Mouse (Mus musculus) neural tube, embryonic 11.5 days (tissue): ENCODE results near the gene Adora2a. TPM values are rescaled to one million over a fixed set of nuclear protein-coding genes. Genes with fewer than 3 reads are reported as not detected.
"Not testable (repeated sequence)": the region's sequence is repeated elsewhere in the genome, so short reads cannot be mapped to it uniquely, and the experiment has no call there.

Source experiments
- ATAC-seq: fragments of 200-750 bp; cut with Nextera tagmentation; 2 replicates; pipeline ENCODE4 v1.8.0; 2017; ENCODE audit warnings: moderate number of reproducible peaks, mild to moderate bottlenecking, moderate TSS enrichment, moderate library complexity; ENCODE audit not compliant: insufficient read depth, low FRiP score, low TSS enrichment
- DNase-seq: peaks from one replicate; pipeline ENCODE4 v3.0.0-alpha.2; 2015; ENCODE audit warnings: low spot score
- H3K27ac ChIP-seq: fragments of 300-500 bp; sonication (generic); 2 replicates; pipeline ENCODE4 v1.5.1; 2014; ENCODE audit warnings: low read depth, mild to moderate bottlenecking, low read length
- H3K27me3 ChIP-seq: fragments of 300-500 bp; sonication (generic); 2 replicates; pipeline ENCODE4 v1.6.1; 2014; ENCODE audit warnings: mild to moderate bottlenecking, low read length, mixed read lengths; ENCODE audit not compliant: control insufficient read depth, insufficient read depth
- H3K36me3 ChIP-seq: fragments of 300-500 bp; sonication (generic); 2 replicates; pipeline ENCODE4 v1.6.1; 2014; ENCODE audit warnings: mild to moderate bottlenecking, low read length, moderate library complexity, mixed read lengths; ENCODE audit not compliant: control insufficient read depth, insufficient read depth
- H3K4me1 ChIP-seq: fragments of 300-500 bp; sonication (generic); 2 replicates; pipeline ENCODE4 v1.6.1; 2014; ENCODE audit warnings: low read length, mixed read lengths; ENCODE audit not compliant: control insufficient read depth, insufficient read depth
- H3K4me2 ChIP-seq: fragments of 300-500 bp; sonication (generic); 2 replicates; pipeline ENCODE4 v1.6.1; 2014; ENCODE audit warnings: low read depth, mild to moderate bottlenecking, moderate library complexity
- H3K4me3 ChIP-seq: fragments of 300-500 bp; sonication (generic); 2 replicates; pipeline ENCODE4 v1.5.1; 2014; ENCODE audit warnings: low read depth, low read length
- H3K9ac ChIP-seq: fragments of 300-500 bp; sonication (generic); 2 replicates; pipeline ENCODE4 v1.6.1; 2014; ENCODE audit warnings: mild to moderate bottlenecking, low read length
- H3K9me3 ChIP-seq: fragments of 300-500 bp; sonication (generic); 2 replicates; pipeline ENCODE4 v1.6.1; 2016; ENCODE audit warnings: low read length; ENCODE audit not compliant: control insufficient read depth
- WGBS: fragments of 180-500 bp; shearing (Covaris S2); extraction: QIAGEN DNeasy Blood & Tissue Kit; methylation state at CpG from one replicate; pipeline ENCODE4 v1.1.7; 2014; 5-methylcytosine and 5-hydroxymethylcytosine counted together
- polyA plus RNA-seq: library from polyadenylated mRNA; unstranded; fragments of >200 nt; fragmentation: Nextera tagmentation; extraction: Ambion mirVana; gene quantifications from 2 replicates; pipeline ENCODE4 v1.2.1, GENCODE M21; 2014

Gene Adora2a
- polyA plus RNA-seq, 1 experiment from 2014 or later: 4.5 TPM

GRCm38 (mm10) chr10:75365231-75365633 lies 48.6 kb downstream of the Adora2a start:
- H3K27me3 ChIP-seq: no peaks in the 10 kb centered on the region
- H3K36me3 ChIP-seq: no peaks in the 10 kb centered on the region
- H3K4me2 ChIP-seq: peak overlapping the region; percentile 10; the same call in 1 of the 2 replicates
- 0 out of 2 replicates have a peak, but pooled peaks cover 3% of the 10 kb centered on the region for H3K4me1 ChIP-seq
- no peak for ATAC-seq
- no peaks in the 10 kb centered on the region for H3K9me3 ChIP-seq
- no peak overlapping the region for H3K4me3 ChIP-seq
- H3K27ac ChIP-seq: no peak overlapping the region
- no peak overlapping the region for H3K9ac ChIP-seq
- WGBS: 55% methylated on average over 6 of the region's 6 CpGs
- no peak for DNase-seq

- WGBS: 84% methylated on average over 12 of the region's 19 CpGs
- DNase-seq, H3K27ac ChIP-seq, H3K36me3 ChIP-seq, H3K9ac ChIP-seq, H3K4me3 ChIP-seq, H3K4me2 ChIP-seq, H3K4me1 ChIP-seq, H3K27me3 ChIP-seq, H3K9me3 ChIP-seq, ATAC-seq: not testable (repeated sequence)
These were observed 57.1 kb downstream of the Adora2a start for GRCm38 (mm10) chr10:75373655-75374351.

GRCm38 (mm10) chr10:75378688-75379087 lies 62.0 kb downstream of the Adora2a start:
- ATAC-seq (no peak), DNase-seq (no peak)
- Histone ChIP-seq H3K9ac (no peak overlapping the region), H3K27me3 (no peaks in the 10 kb centered on the region), H3K4me2 (no peak overlapping the region), H3K9me3 (no peaks in the 10 kb centered on the region), H3K4me3 (no peak overlapping the region), H3K36me3 (no peaks in the 10 kb centered on the region), H3K4me1 (no peaks in the 10 kb centered on the region), H3K27ac (no peak overlapping the region)
- 83% methylated on average over 10 of the region's 10 CpGs for WGBS

Other genes with a start within 250 kb of the Adora2a start
- gene Specc1l, start 104.8 kb upstream of the Adora2a start, polyA plus RNA-seq: 21.8 and 23.0 TPM in 2 replicates
- not detected in 2 replicates for gene Upb1, start 84.2 kb downstream of the Adora2a start, polyA plus RNA-seq
- 208 and 212 TPM in 2 replicates for gene Snrpd3, start 200.7 kb downstream of the Adora2a start, polyA plus RNA-seq
- 33.2 and 37.2 TPM in 2 replicates for gene Gucd1, start 201.1 kb downstream of the Adora2a start, polyA plus RNA-seq
- gene Lrrc75b, start 243.5 kb downstream of the Adora2a start, polyA plus RNA-seq: 6.1 and 6.6 TPM in 2 replicates
- gene Ggt1, start 244.7 kb downstream of the Adora2a start, polyA plus RNA-seq: 2.0 and 3.1 TPM in 2 replicates